Mouse (Mus musculus) liver, embryonic 13.5 days (tissue): ENCODE measurements around the gene Lsg1. TPM values are rescaled to one million over a fixed set of nuclear protein-coding genes. Genes with fewer than 3 reads are reported as not detected.

ENCODE experiments used
- ATAC-seq: fragments of 200-750 bp; cut with Nextera tagmentation; 2 replicates; pipeline ENCODE4 v1.8.0; 2017; ENCODE audit warnings: low read depth, mild to moderate bottlenecking, moderate number of reproducible peaks, moderate library complexity
- DNase-seq: peaks from one replicate; pipeline ENCODE4 v3.0.0; 2022
- H3K27ac ChIP-seq: fragments of 300-500 bp; sonication (generic); 2 replicates; pipeline ENCODE4 v1.5.1; 2015; ENCODE audit warnings: moderate library complexity, mild to moderate bottlenecking, inconsistent platforms
- H3K27me3 ChIP-seq: fragments of 300-500 bp; sonication (generic); 2 replicates; pipeline ENCODE4 v1.6.1; 2015; ENCODE audit warnings: mild to moderate bottlenecking, inconsistent platforms
- H3K36me3 ChIP-seq: fragments of 300-500 bp; sonication (generic); 2 replicates; pipeline ENCODE4 v1.6.1; 2015; ENCODE audit warnings: mild to moderate bottlenecking, inconsistent platforms
- H3K4me1 ChIP-seq: fragments of 300-500 bp; sonication (generic); replicated peaks from 2 replicates; pipeline ENCODE4 v1.6.1; 2015; ENCODE audit warnings: inconsistent platforms
- H3K4me2 ChIP-seq: fragments of 300-500 bp; sonication (generic); 2 replicates; pipeline ENCODE4 v1.6.1; 2015; ENCODE audit warnings: inconsistent platforms, mild to moderate bottlenecking, moderate library complexity
- H3K4me3 ChIP-seq: fragments of 300-500 bp; sonication (generic); replicated peaks from 2 replicates; pipeline ENCODE4 v1.5.1; 2015; ENCODE audit warnings: mild to moderate bottlenecking, inconsistent platforms
- H3K9ac ChIP-seq: fragments of 300-500 bp; sonication (generic); 2 replicates; pipeline ENCODE4 v1.6.1; 2015; ENCODE audit warnings: mild to moderate bottlenecking, inconsistent platforms
- H3K9me3 ChIP-seq: fragments of 300-500 bp; sonication (generic); replicated peaks from 2 replicates; pipeline ENCODE4 v1.6.1; 2016; ENCODE audit warnings: inconsistent platforms
- WGBS: fragments of 180-500 bp; shearing (Covaris S2); methylation state at CpG from one replicate; pipeline ENCODE4 v1.1.7; 2015; ENCODE audit not compliant: insufficient replicate concordance; 5-methylcytosine and 5-hydroxymethylcytosine counted together
- polyA plus RNA-seq: library from polyadenylated mRNA; unstranded; fragments of >200 nt; fragmentation: Nextera tagmentation; extraction: Ambion mirVana; gene quantifications from 2 replicates; pipeline ENCODE4 v1.2.1, GENCODE M21; 2015

Gene Lsg1
- polyA plus RNA-seq, 1 experiment from 2014 or later = 36.9 TPM

GRCm38 (mm10) chr16:30528386-30528785, 59.0 kb downstream of the Lsg1 start:
- no peaks in the 10 kb centered on the region; the same call in 1 of the 2 replicates for H3K4me1 ChIP-seq
- no peak overlapping the region for H3K4me2 ChIP-seq
- H3K27ac ChIP-seq = no peak overlapping the region
- no peaks in the 10 kb centered on the region for H3K9me3 ChIP-seq
- no peak for DNase-seq
- H3K9ac ChIP-seq = no peak overlapping the region
- ATAC-seq = no peak
- no peak overlapping the region for H3K4me3 ChIP-seq
- WGBS = 64% methylated on average over 8 of the region's 8 CpGs
- H3K36me3 ChIP-seq = no peaks in the 10 kb centered on the region
- peaks cover 19% of the 10 kb centered on the region for H3K27me3 ChIP-seq

- no peak overlapping the region for H3K4me3 ChIP-seq
- DNase-seq = no peak
- H3K9ac ChIP-seq = no peak overlapping the region
- 68% methylated on average over 2 of the region's 2 CpGs for whole genome bisulfite sequencing
- H3K9me3 ChIP-seq = no peaks in the 10 kb centered on the region
- H3K4me2 ChIP-seq = no peak overlapping the region
- no peaks in the 10 kb centered on the region for H3K36me3 ChIP-seq
- no peak for ATAC-seq
- no peak overlapping the region for H3K27ac ChIP-seq
- H3K27me3 ChIP-seq = peaks cover 17% of the 10 kb centered on the region
- no peaks in the 10 kb centered on the region; the same call in 1 of the 2 replicates for H3K4me1 ChIP-seq
These were observed 59.5 kb downstream of the Lsg1 start for GRCm38 (mm10) chr16:30527889-30528288.

- H3K36me3 ChIP-seq = no peaks in the 10 kb centered on the region
- H3K4me3 ChIP-seq = no peak overlapping the region
These were observed 61.6 kb downstream of the Lsg1 start for GRCm38 (mm10) chr16:30525756-30526155.

GRCm38 (mm10) chr16:30524481-30524880, 62.9 kb downstream of the Lsg1 start:
- Histone ChIP-seq H3K27ac (no peak overlapping the region), H3K36me3 (no peaks in the 10 kb centered on the region), H3K4me1 (peaks cover 3% of the 10 kb centered on the region), H3K4me2 (no peak overlapping the region), H3K9me3 (no peaks in the 10 kb centered on the region), H3K9ac (no peak overlapping the region), H3K4me3 (no peak overlapping the region), H3K27me3 (peaks cover 4% of the 10 kb centered on the region; the same call in 1 of the 2 replicates)
- no peak for DNase-seq
- no peak for ATAC-seq
- WGBS = 84% methylated on average over 6 of the region's 6 CpGs

More at GRCm38 (mm10) chr16:30525756-30526155, 61.6 kb downstream of the Lsg1 start:
- H3K27me3 ChIP-seq = peaks cover 4% of the 10 kb centered on the region; the same call in 1 of the 2 replicates
- DNase-seq = no peak
- H3K27ac ChIP-seq = no peak overlapping the region
- no peak overlapping the region for H3K9ac ChIP-seq
- 64% methylated on average over 14 of the region's 14 CpGs for WGBS
- no peaks in the 10 kb centered on the region for H3K9me3 ChIP-seq
- no peaks in the 10 kb centered on the region; the same call in 1 of the 2 replicates for H3K4me1 ChIP-seq
- ATAC-seq = no peak
- no peak overlapping the region for H3K4me2 ChIP-seq

- H3K36me3 ChIP-seq = no peaks in the 10 kb centered on the region
- H3K9me3 ChIP-seq = no peaks in the 10 kb centered on the region
- H3K27ac ChIP-seq = no peak overlapping the region
- H3K4me2 ChIP-seq = no peak overlapping the region
- H3K4me3 ChIP-seq = no peak overlapping the region
- ATAC-seq (no peak), DNase-seq (no peak)
- H3K27me3 ChIP-seq = peaks cover 3% of the 10 kb centered on the region; the same call in 1 of the 2 replicates
- H3K9ac ChIP-seq = no peak overlapping the region
- H3K4me1 ChIP-seq = peaks cover 10% of the 10 kb centered on the region
- WGBS = 63% methylated on average over 10 of the region's 10 CpGs
These were observed 65.0 kb downstream of the Lsg1 start for GRCm38 (mm10) chr16:30522253-30522940.

- Histone ChIP-seq H3K9me3 (no peaks in the 10 kb centered on the region), H3K27ac (no peak overlapping the region), H3K9ac (no peak overlapping the region), H3K4me1 (peaks cover 10% of the 10 kb centered on the region), H3K4me2 (no peak overlapping the region), H3K27me3 (peaks cover 3% of the 10 kb centered on the region; the same call in 1 of the 2 replicates), H3K36me3 (no peaks in the 10 kb centered on the region), H3K4me3 (no peak overlapping the region)
- DNase-seq (no peak), ATAC-seq (no peak)
- 45% methylated on average over 3 of the region's 3 CpGs for WGBS
These were observed 66.2 kb downstream of the Lsg1 start for GRCm38 (mm10) chr16:30521147-30521546.

- Histone ChIP-seq H3K9ac (0 out of 2 replicates have a peak overlapping the region, but pooled peaks have one; percentile 40), H3K27me3 (peaks cover 3% of the 10 kb centered on the region; the same call in 1 of the 2 replicates), H3K4me2 (peak overlapping the region; percentile 53), H3K9me3 (no peaks in the 10 kb centered on the region), H3K4me1 (peaks cover 10% of the 10 kb centered on the region), H3K36me3 (no peaks in the 10 kb centered on the region), H3K4me3 (peak overlapping the region; percentile 27), H3K27ac (no peak overlapping the region)
- DNase-seq (peak; percentile 46), ATAC-seq (no peak)
- WGBS = 29% methylated on average over 9 of the region's 9 CpGs
These were observed 67.0 kb downstream of the Lsg1 start for GRCm38 (mm10) chr16:30520361-30520823.

GRCm38 (mm10) chr16:30518635-30519034, 68.8 kb downstream of the Lsg1 start:
- Histone ChIP-seq H3K27me3 (peaks cover 3% of the 10 kb centered on the region; the same call in 1 of the 2 replicates), H3K4me3 (no peak overlapping the region), H3K27ac (no peak overlapping the region), H3K4me2 (no peak overlapping the region), H3K9ac (no peak overlapping the region), H3K36me3 (no peaks in the 10 kb centered on the region), H3K4me1 (peaks cover 19% of the 10 kb centered on the region), H3K9me3 (no peaks in the 10 kb centered on the region)
- ATAC-seq (no peak), DNase-seq (no peak)
- WGBS = 68% methylated on average over 9 of the region's 9 CpGs

GRCm38 (mm10) chr16:30517666-30518283, 69.6 kb downstream of the Lsg1 start:
- no peak overlapping the region for H3K4me3 ChIP-seq
- no peaks in the 10 kb centered on the region for H3K9me3 ChIP-seq
- DNase-seq (no peak), ATAC-seq (no peak)
- H3K9ac ChIP-seq = no peak overlapping the region
- no peak overlapping the region for H3K27ac ChIP-seq
- H3K4me1 ChIP-seq = peaks cover 27% of the 10 kb centered on the region
- no peak overlapping the region for H3K4me2 ChIP-seq
- H3K27me3 ChIP-seq = peaks cover 3% of the 10 kb centered on the region; the same call in 1 of the 2 replicates
- 51% methylated on average over 11 of the region's 11 CpGs for whole genome bisulfite sequencing
- H3K36me3 ChIP-seq = no peaks in the 10 kb centered on the region

- DNase-seq (no peak), ATAC-seq (no peak)
- Histone ChIP-seq H3K36me3 (no peaks in the 10 kb centered on the region), H3K9ac (no peak overlapping the region), H3K27ac (no peak overlapping the region), H3K4me2 (no peak overlapping the region), H3K9me3 (no peaks in the 10 kb centered on the region), H3K4me1 (peaks cover 35% of the 10 kb centered on the region), H3K4me3 (no peak overlapping the region), H3K27me3 (peaks cover 3% of the 10 kb centered on the region; the same call in 1 of the 2 replicates)
- WGBS = 80% methylated on average over 8 of the region's 9 CpGs
These were observed 70.4 kb downstream of the Lsg1 start for GRCm38 (mm10) chr16:30516993-30517392.

GRCm38 (mm10) chr16:30515418-30515817, 72.0 kb downstream of the Lsg1 start:
- H3K4me1 ChIP-seq = peaks cover 47% of the 10 kb centered on the region
- 62% methylated on average over 12 of the region's 12 CpGs for WGBS
- H3K36me3 ChIP-seq = no peaks in the 10 kb centered on the region
- H3K4me2 ChIP-seq = no peak overlapping the region
- no peak overlapping the region for H3K27ac ChIP-seq
- DNase-seq = no peak
- H3K9ac ChIP-seq = no peak overlapping the region
- no peaks in the 10 kb centered on the region for H3K9me3 ChIP-seq
- no peak overlapping the region for H3K4me3 ChIP-seq
- no peak for ATAC-seq
- H3K27me3 ChIP-seq = peaks cover 3% of the 10 kb centered on the region; the same call in 1 of the 2 replicates
